Mouse (Mus musculus): ENCODE data around the gene Gm5460. TPM values are rescaled to one million over a fixed set of nuclear protein-coding genes. Genes with fewer than 3 reads are reported as not detected.
A peak's percentile ranks its signal among the peaks of the same experiment; 100 is the strongest.

Gene Gm5460
- total RNA-seq (2021) (under 1 TPM; 0.14 to 0.24 TPM), polyA plus RNA-seq (2012; rRNA removed) (0.36 and 0.47 TPM in 2 replicates)
- long read RNA-seq: 0 reads

- no peak for DNase-seq
Measured at GRCm38 (mm10) chr14:34016381-34016780, at the start of gene Gm5460. Gm5460 (plus strand) TSS chr14:34016758.

- peak; percentile 14 for DNase-seq
Measured at GRCm38 (mm10) chr14:33972679-33973078, 43.9 kb upstream of the Gm5460 start.

GRCm38 (mm10) chr14:33974752-33975151 lies 41.8 kb upstream of the Gm5460 start:
- no peak for DNase-seq

GRCm38 (mm10) chr14:33977748-33978147 lies 38.8 kb upstream of the Gm5460 start:
- DNase-seq: no peak

GRCm38 (mm10) chr14:33978604-33979059 lies 37.9 kb upstream of the Gm5460 start, which contains the start of gene Zfp488:
Zfp488 (minus strand) TSS chr14:33978764.
- DNase-seq: no peak

GRCm38 (mm10) chr14:33989201-33989600 lies 27.4 kb upstream of the Gm5460 start:
- DNase-seq: no peak

- DNase-seq: no peak
Measured at GRCm38 (mm10) chr14:33991971-33992370, 24.6 kb upstream of the Gm5460 start.

- DNase-seq: no peak
Measured at GRCm38 (mm10) chr14:33993051-33993450, 23.5 kb upstream of the Gm5460 start.

- no peak for DNase-seq
Measured at GRCm38 (mm10) chr14:33993521-33994289, 22.9 kb upstream of the Gm5460 start.

- no peak for DNase-seq
Measured at GRCm38 (mm10) chr14:33997427-33997826, 19.1 kb upstream of the Gm5460 start.

GRCm38 (mm10) chr14:34000076-34000475 lies 16.5 kb upstream of the Gm5460 start:
- DNase-seq: no peak

GRCm38 (mm10) chr14:34001445-34001844 lies 15.1 kb upstream of the Gm5460 start:
- no peak for DNase-seq

GRCm38 (mm10) chr14:34002358-34002757 lies 14.2 kb upstream of the Gm5460 start:
- DNase-seq: no peak

- DNase-seq: no peak
Measured at GRCm38 (mm10) chr14:34015063-34015462, 1.5 kb upstream of the Gm5460 start, which contains the start of gene Gm30083. Gm30083 (minus strand) TSS chr14:34015182.

GRCm38 (mm10) chr14:34016938-34017337 lies 380 bp downstream of the Gm5460 start:
- no peak for DNase-seq

- DNase-seq: no peak
Measured at GRCm38 (mm10) chr14:34026710-34027109, 10.2 kb downstream of the Gm5460 start.

- DNase-seq: peak; percentile 58
Measured at GRCm38 (mm10) chr14:34033841-34034610, 17.5 kb downstream of the Gm5460 start.

GRCm38 (mm10) chr14:34041241-34041640 lies 24.7 kb downstream of the Gm5460 start:
- DNase-seq: no peak

GRCm38 (mm10) chr14:34043341-34043740 lies 26.8 kb downstream of the Gm5460 start:
- DNase-seq: no peak

- no peak for DNase-seq
Measured at GRCm38 (mm10) chr14:34050101-34050779, 33.7 kb downstream of the Gm5460 start.

GRCm38 (mm10) chr14:34052516-34052915 lies 36.0 kb downstream of the Gm5460 start, which contains the start of gene Antxrl:
Antxrl (plus strand) TSS chr14:34052707.
- no peak for DNase-seq

- DNase-seq: no peak
Measured at GRCm38 (mm10) chr14:34071665-34072064, 55.1 kb downstream of the Gm5460 start.

Data from adrenal gland, adult 2 months (tissue).